ENCODE assay signal across 8 mouse cellular contexts in genomic region chr2:74749337-74750121, GRCm38 (mm10). TPM values are rescaled to one million over a fixed set of nuclear protein-coding genes. Genes with fewer than 3 reads are reported as not detected.
DNase-seq lines count a peak whose midpoint lies in the region; ATAC-seq and TF ChIP-seq lines count a peak whose summit lies in the region.

No protein-coding gene starts in this region.

- no peak for TF ChIP-seq EP300 in lung, postnatal 0 days (IDR thresholded peaks at IDR 0.05)

- WGBS in lung, postnatal 0 days: under 1% methylated on average over 47 of the region's 47 CpGs
- WGBS in embryonic facial prominence, embryonic 15.5 days: under 1% methylated on average over 47 of the region's 47 CpGs
- WGBS in intestine, embryonic 16.5 days: 2% methylated on average over 47 of the region's 47 CpGs
- WGBS in midbrain, embryonic 10.5 days: under 1% methylated on average over 47 of the region's 47 CpGs

- no peak overlapping the region for H3K27ac ChIP-seq in lung, postnatal 0 days (ENCODE audit: low read length)
- H3K27ac ChIP-seq in embryonic facial prominence, embryonic 15.5 days (replicated peaks): no peak overlapping the region
- H3K27ac ChIP-seq in intestine, embryonic 16.5 days (ENCODE audit: low read length): peak overlapping the region; percentile 7; the same call in 1 of the 2 replicates
- H3K27ac ChIP-seq in midbrain, embryonic 10.5 days (replicated peaks): peak overlapping the region; percentile 42; the same call in 1 of the 2 replicates

- H3K4me3 ChIP-seq in lung, postnatal 0 days (ENCODE audit: low read depth, low read length): peak overlapping the region; percentile 14; the same call in 1 of the 2 replicates
- H3K4me3 ChIP-seq in embryonic facial prominence, embryonic 15.5 days (replicated peaks): peak overlapping the region; percentile 31
- H3K4me3 ChIP-seq in intestine, embryonic 16.5 days (ENCODE audit: low read length): peak overlapping the region; percentile 32
- H3K4me3 ChIP-seq in midbrain, embryonic 10.5 days: peak overlapping the region; percentile 47

- no peak for TF ChIP-seq CTCF in lung, postnatal 0 days (IDR thresholded peaks at IDR 0.05)

- no peaks in the 10 kb centered on the region for H3K36me3 ChIP-seq in lung, postnatal 0 days (ENCODE audit: insufficient read depth, low read length)
- H3K36me3 ChIP-seq in embryonic facial prominence, embryonic 15.5 days: no peaks in the 10 kb centered on the region
- no peaks in the 10 kb centered on the region for H3K36me3 ChIP-seq in intestine, embryonic 16.5 days (ENCODE audit: control insufficient read depth, insufficient read depth, low read length)
- H3K36me3 ChIP-seq in midbrain, embryonic 10.5 days: no peaks in the 10 kb centered on the region

- no peaks in the 10 kb centered on the region for H3K9me3 ChIP-seq in lung, postnatal 0 days (ENCODE audit: low read length)
- no peaks in the 10 kb centered on the region for H3K9me3 ChIP-seq in embryonic facial prominence, embryonic 15.5 days (replicated peaks)
- H3K9me3 ChIP-seq in intestine, embryonic 16.5 days (ENCODE audit: control insufficient read depth, low read length): no peaks in the 10 kb centered on the region
- H3K9me3 ChIP-seq in midbrain, embryonic 10.5 days (replicated peaks): no peaks in the 10 kb centered on the region

- ATAC-seq in lung, postnatal 0 days: no peak
- no peak; the same call in 1 of the 2 replicates for ATAC-seq in embryonic facial prominence, embryonic 15.5 days (ENCODE audit: insufficient number of reproducible peaks, low FRiP score, low TSS enrichment, low read depth)
- peak; percentile 61 for ATAC-seq in intestine, embryonic 16.5 days

- no peak for DNase-seq in lung, postnatal 0 days (ENCODE audit: low spot score)
- no peak for DNase-seq in lung, postnatal 25 days (ENCODE audit: low spot score)
- DNase-seq in midbrain, embryonic 10.5 days (ENCODE audit: low spot score): peak; percentile 84
- peak; percentile 48 for DNase-seq in thymus, postnatal 14 days
- no peak for DNase-seq in spleen, postnatal 14 days (ENCODE audit: low spot score in 2 of 2)
- DNase-seq in urinary bladder, postnatal 36 days (ENCODE audit: low spot score in 2 of 2): no peak

- no peak overlapping the region for H3K9ac ChIP-seq in lung, postnatal 0 days (replicated peaks; ENCODE audit: low read depth)
- no peak overlapping the region for H3K9ac ChIP-seq in embryonic facial prominence, embryonic 15.5 days
- peak overlapping the region; percentile 42; the same call in 1 of the 2 replicates for H3K9ac ChIP-seq in intestine, embryonic 16.5 days (ENCODE audit: low read depth, low read length)

- peaks cover 94% of the 10 kb centered on the region for H3K27me3 ChIP-seq in lung, postnatal 0 days (replicated peaks; ENCODE audit: insufficient read depth, low read length)
- H3K27me3 ChIP-seq in embryonic facial prominence, embryonic 15.5 days: peaks cover 99% of the 10 kb centered on the region
- H3K27me3 ChIP-seq in intestine, embryonic 16.5 days (replicated peaks; ENCODE audit: control insufficient read depth, insufficient read depth, low read length): peaks cover 83% of the 10 kb centered on the region
- H3K27me3 ChIP-seq in midbrain, embryonic 10.5 days (ENCODE audit: low read depth, poor library complexity, severe bottlenecking): peaks cover 100% of the 10 kb centered on the region

- peak overlapping the region; percentile 28 for H3K4me2 ChIP-seq in lung, postnatal 0 days (replicated peaks; ENCODE audit: low read depth, low read length)
- H3K4me2 ChIP-seq in embryonic facial prominence, embryonic 15.5 days (replicated peaks): peak overlapping the region; percentile 45
- H3K4me2 ChIP-seq in intestine, embryonic 16.5 days (ENCODE audit: low read depth, low read length): peak overlapping the region; percentile 59

- H3K4me1 ChIP-seq in lung, postnatal 0 days (ENCODE audit: insufficient read depth, low read depth, low read length): peaks cover 11% of the 10 kb centered on the region; the same call in 1 of the 2 replicates
- peaks cover 31% of the 10 kb centered on the region for H3K4me1 ChIP-seq in embryonic facial prominence, embryonic 15.5 days
- H3K4me1 ChIP-seq in intestine, embryonic 16.5 days (ENCODE audit: control insufficient read depth, insufficient read depth, low read length): peaks cover 18% of the 10 kb centered on the region
- peaks cover 32% of the 10 kb centered on the region for H3K4me1 ChIP-seq in midbrain, embryonic 10.5 days

RNA-seq across cellular contexts. Expression of gene Hoxd1, which starts 13.3 kb away (rescaled TPM):
- polyA plus RNA-seq in lung, postnatal 0 days (2015; fragmentation: Nextera tagmentation; extraction: Ambion mirVana): not detected in 2 replicates
- 1.6 and 2.5 TPM in 2 replicates for polyA plus RNA-seq in embryonic facial prominence, embryonic 15.5 days (2015; fragmentation: Nextera tagmentation; extraction: Ambion mirVana)
- polyA plus RNA-seq in intestine, embryonic 16.5 days (2015; fragmentation: Nextera tagmentation; extraction: Ambion mirVana): 0.10 and 0.11 TPM in 2 replicates
- polyA plus RNA-seq in midbrain, embryonic 10.5 days (2016; fragmentation: Nextera tagmentation; extraction: Ambion mirVana): not detected in 2 replicates

RNA-seq across cellular contexts. Expression of gene Gm28230, which starts 23.0 kb away (rescaled TPM):
- polyA plus RNA-seq in lung, postnatal 0 days (2015; fragmentation: Nextera tagmentation; extraction: Ambion mirVana): not detected in 2 replicates
- 0.09 and 0.40 TPM in 2 replicates for polyA plus RNA-seq in embryonic facial prominence, embryonic 15.5 days (2015; fragmentation: Nextera tagmentation; extraction: Ambion mirVana)
- 0.24 TPM in 1 of 2 replicates, not detected in the other for polyA plus RNA-seq in intestine, embryonic 16.5 days (2015; fragmentation: Nextera tagmentation; extraction: Ambion mirVana)
- polyA plus RNA-seq in midbrain, embryonic 10.5 days (2016; fragmentation: Nextera tagmentation; extraction: Ambion mirVana): not detected in 2 replicates

RNA-seq across cellular contexts. Expression of gene Hoxd4, which starts 37.8 kb away (rescaled TPM):
- not detected in 2 replicates for polyA plus RNA-seq in lung, postnatal 0 days (2015; fragmentation: Nextera tagmentation; extraction: Ambion mirVana)
- 0.35 and 0.62 TPM in 2 replicates for polyA plus RNA-seq in embryonic facial prominence, embryonic 15.5 days (2015; fragmentation: Nextera tagmentation; extraction: Ambion mirVana)
- 0.91 and 0.95 TPM in 2 replicates for polyA plus RNA-seq in intestine, embryonic 16.5 days (2015; fragmentation: Nextera tagmentation; extraction: Ambion mirVana)
- polyA plus RNA-seq in midbrain, embryonic 10.5 days (2016; fragmentation: Nextera tagmentation; extraction: Ambion mirVana): not detected in 2 replicates

RNA-seq across cellular contexts. Expression of gene Hoxd3, which starts 37.8 kb away (rescaled TPM):
- not detected in 2 replicates for polyA plus RNA-seq in lung, postnatal 0 days (2015; fragmentation: Nextera tagmentation; extraction: Ambion mirVana)
- 1.9 and 2.6 TPM in 2 replicates for polyA plus RNA-seq in embryonic facial prominence, embryonic 15.5 days (2015; fragmentation: Nextera tagmentation; extraction: Ambion mirVana)
- 13.4 and 15.1 TPM in 2 replicates for polyA plus RNA-seq in intestine, embryonic 16.5 days (2015; fragmentation: Nextera tagmentation; extraction: Ambion mirVana)
- polyA plus RNA-seq in midbrain, embryonic 10.5 days (2016; fragmentation: Nextera tagmentation; extraction: Ambion mirVana): 0.06 TPM in 1 of 2 replicates, not detected in the other

RNA-seq across cellular contexts. Expression of gene Hoxd8, which starts 45.1 kb away (rescaled TPM):
- 0.44 and 0.50 TPM in 2 replicates for polyA plus RNA-seq in lung, postnatal 0 days (2015; fragmentation: Nextera tagmentation; extraction: Ambion mirVana)
- 6.4 and 8.0 TPM in 2 replicates for polyA plus RNA-seq in embryonic facial prominence, embryonic 15.5 days (2015; fragmentation: Nextera tagmentation; extraction: Ambion mirVana)
- polyA plus RNA-seq in intestine, embryonic 16.5 days (2015; fragmentation: Nextera tagmentation; extraction: Ambion mirVana): 3.1 TPM in 2 replicates
- not detected in 2 replicates for polyA plus RNA-seq in midbrain, embryonic 10.5 days (2016; fragmentation: Nextera tagmentation; extraction: Ambion mirVana)

Comparison
In these comparisons a context has a peak if more than half of its experiments do, and no peak if none do; other contexts are left out.
1. DNase-seq: peak in midbrain, embryonic 10.5 days (single experiment) and thymus, postnatal 14 days (single experiment); none in lung, postnatal 0 days (single experiment), lung, postnatal 25 days (single experiment), spleen, postnatal 14 days (0 of 2) and urinary bladder, postnatal 36 days (0 of 2).
2. H3K27ac ChIP-seq: peak in intestine, embryonic 16.5 days (single experiment) and midbrain, embryonic 10.5 days (single experiment); none in lung, postnatal 0 days (single experiment) and embryonic facial prominence, embryonic 15.5 days (single experiment).
3. Peak in every context shown above with its lines, with median percentiles within 50 percentile points of each other: H3K4me2 ChIP-seq and H3K4me3 ChIP-seq.